Mouse (Mus musculus) bone marrow macrophage, adult 2 months (primary cell): ENCODE results near the gene Mybph. TPM values are rescaled to one million over a fixed set of nuclear protein-coding genes. Genes with fewer than 3 reads are reported as not detected.

ENCODE experiments used
- H3K27ac ChIP-seq: 2 replicates; pipeline ENCODE4 v1.5.1; 2012; ENCODE audit warnings: low read depth, low read length; ENCODE audit not compliant: insufficient read depth
- H3K4me1 ChIP-seq: 2 replicates; pipeline ENCODE4 v1.6.1; 2012; ENCODE audit warnings: low read length; ENCODE audit not compliant: control insufficient read depth, insufficient read depth
- H3K4me3 ChIP-seq: 2 replicates; pipeline ENCODE4 v1.5.1; 2012; ENCODE audit warnings: mild to moderate bottlenecking, low read length, moderate library complexity; ENCODE audit not compliant: insufficient read depth
- CTCF ChIP-seq: IDR thresholded peaks from 2 replicates; pipeline ENCODE4 v1.5.1; 2012; ENCODE audit warnings: low read depth, mild to moderate bottlenecking, low read length, moderate library complexity
- POLR2A ChIP-seq: IDR thresholded peaks from 2 replicates; pipeline ENCODE4 v1.6.1; 2012; ENCODE audit warnings: mild to moderate bottlenecking, low read depth, low read length, borderline replicate concordance
- polyA plus RNA-seq: library from polyadenylated mRNA; stranded (reverse); fragments of >200 nt; gene quantifications from 2 replicates; pipeline ENCODE4 v1.2.4, GENCODE M21; 2012; ENCODE audit not compliant: missing spikeins, insufficient read depth, insufficient read length

The Mybph gene
- polyA plus RNA-seq, 1 experiment, result not detected

GRCm38 (mm10) chr1:134217942-134218341, 24.7 kb downstream of the Mybph start:
- Histone ChIP-seq H3K27ac (no peak overlapping the region), H3K4me1 (no peaks in the 10 kb centered on the region), H3K4me3 (no peak overlapping the region)
- TF ChIP-seq POLR2A (no peak), CTCF (no peak)

DNA sequence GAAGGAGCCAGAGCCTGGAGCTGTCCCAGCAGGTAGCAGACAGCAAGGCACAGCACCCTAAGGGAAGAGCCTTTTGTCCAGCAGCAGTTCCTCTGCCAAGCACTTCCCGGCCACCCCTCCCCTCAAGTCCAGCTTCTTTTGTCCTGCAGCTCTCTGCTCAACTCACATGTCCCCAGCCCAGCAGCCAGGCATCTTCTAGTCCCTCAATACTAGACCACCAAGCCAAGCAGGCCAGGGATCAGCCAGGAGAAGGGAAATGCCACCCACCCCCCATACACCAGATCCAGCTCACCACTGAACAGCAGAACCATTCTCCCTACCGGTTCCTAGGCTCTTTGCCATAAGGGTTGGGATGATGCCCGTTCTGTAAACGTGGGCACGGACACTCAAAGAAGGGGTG, 26.4 kb downstream of the Mybph start:
- Histone ChIP-seq H3K4me3 (no peak overlapping the region), H3K4me1 (no peaks in the 10 kb centered on the region), H3K27ac (no peak overlapping the region)
- TF ChIP-seq POLR2A (no peak), CTCF (no peak)

DNA sequence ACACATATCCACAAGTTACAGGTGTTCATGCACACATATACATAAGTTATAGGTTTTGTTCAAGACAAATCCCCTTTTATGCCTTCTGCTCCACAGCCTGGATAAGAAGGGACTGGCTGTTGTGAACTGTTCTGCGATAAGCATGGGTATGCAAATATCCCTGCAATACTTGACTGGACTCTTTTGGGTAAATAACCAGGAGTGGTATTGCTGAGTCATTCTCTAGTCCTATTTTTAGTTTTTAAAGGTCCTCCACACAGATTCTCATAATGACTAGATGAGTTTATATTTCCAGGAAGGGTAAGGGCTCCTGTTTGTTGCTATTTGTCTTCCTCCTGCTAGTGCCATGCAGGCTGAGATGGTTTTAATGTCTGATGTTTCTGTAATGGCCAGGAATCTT, 27.9 kb downstream of the Mybph start:
- Histone ChIP-seq H3K4me3 (no peak overlapping the region), H3K27ac (no peak overlapping the region), H3K4me1 (no peaks in the 10 kb centered on the region)
- TF ChIP-seq CTCF, result no peak

DNA sequence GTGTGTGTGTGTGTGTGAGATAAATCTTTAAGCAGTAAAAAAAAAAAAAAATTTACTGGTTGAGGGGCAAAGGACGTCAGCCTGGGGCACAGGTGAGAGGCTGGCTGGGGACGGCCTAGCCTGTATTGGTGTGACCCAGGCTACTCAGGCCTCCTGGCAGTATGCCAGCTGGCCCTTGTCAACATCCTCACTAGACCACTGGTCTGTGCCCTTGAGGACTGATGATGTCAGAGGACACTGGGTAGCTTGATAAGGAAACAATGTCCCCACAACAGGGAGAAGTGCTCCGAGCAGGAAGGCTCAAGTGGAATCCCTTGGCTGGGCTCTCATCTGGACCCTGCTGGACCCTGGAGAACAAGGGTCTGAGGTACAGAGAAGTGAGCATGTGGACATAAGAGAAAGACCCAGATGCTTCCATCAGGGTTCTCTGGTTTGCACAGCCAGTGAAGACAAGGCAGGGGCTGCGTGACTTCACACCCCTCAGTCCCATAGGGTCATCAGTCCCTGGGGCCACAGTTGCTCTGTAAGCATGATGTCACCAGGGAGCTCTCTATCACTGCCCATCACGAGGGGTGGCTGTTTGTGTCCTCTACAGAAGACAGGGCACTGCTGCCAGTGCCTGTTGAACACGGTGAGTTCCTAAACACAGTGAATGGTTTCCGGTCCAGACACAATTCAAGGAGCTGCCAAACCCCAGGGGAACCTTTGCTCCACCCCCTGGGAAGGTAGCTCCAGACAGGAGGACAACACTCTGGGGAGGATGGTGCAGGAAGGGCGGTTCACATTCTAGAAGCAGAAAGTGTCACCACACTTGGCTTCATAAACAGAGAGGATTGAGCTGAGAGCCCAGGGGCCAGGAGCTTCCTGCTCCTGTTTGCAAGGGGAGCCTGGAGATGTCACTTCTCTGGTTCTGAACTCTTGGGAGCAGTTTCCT, 29.1 kb downstream of the Mybph start:
- Histone ChIP-seq H3K4me1 (no peaks in the 10 kb centered on the region), H3K27ac (no peak overlapping the region), H3K4me3 (no peak overlapping the region)
- TF ChIP-seq POLR2A, result no peak
- TF ChIP-seq CTCF, result no peak

GRCm38 (mm10) chr1:134224649-134225227, 31.5 kb downstream of the Mybph start:
- Histone ChIP-seq H3K4me1 (no peaks in the 10 kb centered on the region), H3K4me3 (no peak overlapping the region), H3K27ac (no peak overlapping the region)
- TF ChIP-seq CTCF, result no peak
- no peak for TF ChIP-seq POLR2A

- H3K27ac ChIP-seq, result no peak overlapping the region
- H3K4me1 ChIP-seq, result no peaks in the 10 kb centered on the region
- TF ChIP-seq POLR2A, result no peak
- TF ChIP-seq CTCF, result no peak
- H3K4me3 ChIP-seq, result no peak overlapping the region
Measured at GRCm38 (mm10) chr1:134225375-134225774, 32.1 kb downstream of the Mybph start.

DNA sequence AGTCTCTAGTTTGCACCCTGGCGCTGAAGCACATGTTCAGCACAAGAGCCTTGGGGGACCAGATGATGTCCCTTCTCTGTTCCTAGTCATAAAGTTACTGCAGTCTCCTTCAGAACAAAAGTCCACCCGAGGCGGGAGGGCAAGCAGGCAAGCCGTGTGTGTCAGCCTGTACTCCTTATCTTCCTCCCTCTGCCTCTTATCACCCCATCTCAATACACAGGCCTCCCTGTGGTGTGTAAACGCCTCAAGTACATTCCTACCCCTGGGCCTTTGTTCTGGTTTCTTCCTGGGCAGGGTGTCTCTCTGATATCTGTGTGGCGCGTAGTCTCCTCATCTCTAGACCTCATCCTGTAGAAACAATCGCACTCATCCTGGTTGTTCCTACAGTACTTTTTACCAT, 33.5 kb downstream of the Mybph start:
- Histone ChIP-seq H3K4me1 (no peaks in the 10 kb centered on the region), H3K4me3 (no peak overlapping the region), H3K27ac (no peak overlapping the region)
- TF ChIP-seq POLR2A, result no peak
- no peak for TF ChIP-seq CTCF

DNA sequence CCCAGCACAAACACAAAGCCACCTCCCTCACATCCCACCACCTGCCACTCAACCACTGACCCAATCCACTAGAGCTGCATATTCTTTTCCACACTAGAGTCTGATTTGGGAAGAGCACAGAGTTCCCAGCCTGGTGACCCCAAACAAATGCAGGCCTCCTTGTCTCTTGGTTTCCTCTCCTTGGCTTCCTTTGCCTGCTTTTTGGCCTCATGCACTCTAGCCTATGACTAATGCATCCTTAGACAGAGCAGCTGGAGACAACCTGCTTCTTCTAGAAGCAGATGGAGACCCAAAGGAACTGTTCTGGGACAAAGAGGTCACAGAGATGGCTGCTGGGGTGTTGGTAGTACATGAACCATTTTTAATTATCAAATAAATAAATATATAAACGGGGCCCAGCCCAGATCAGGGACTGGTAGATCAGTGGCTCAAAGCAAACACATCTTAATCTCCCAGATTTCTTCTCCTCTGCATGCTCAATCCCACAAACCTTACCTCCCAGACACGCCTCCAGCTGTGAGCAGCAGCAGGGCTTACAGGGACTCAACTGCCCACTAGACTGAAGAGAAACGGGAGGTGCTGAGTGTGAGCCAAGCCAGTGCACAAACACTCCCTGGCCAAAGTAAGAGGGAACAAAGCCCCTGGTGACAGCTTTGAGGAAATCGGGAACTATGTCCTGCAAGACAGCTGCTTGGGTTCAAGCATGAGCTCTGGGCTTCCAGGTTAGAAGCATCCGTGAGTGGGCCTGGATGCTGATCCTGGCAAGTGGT, 36.7 kb downstream of the Mybph start:
- Histone ChIP-seq H3K27ac (no peak overlapping the region), H3K4me1 (no peaks in the 10 kb centered on the region), H3K4me3 (no peak overlapping the region)
- TF ChIP-seq POLR2A, result no peak
- no peak for TF ChIP-seq CTCF

DNA sequence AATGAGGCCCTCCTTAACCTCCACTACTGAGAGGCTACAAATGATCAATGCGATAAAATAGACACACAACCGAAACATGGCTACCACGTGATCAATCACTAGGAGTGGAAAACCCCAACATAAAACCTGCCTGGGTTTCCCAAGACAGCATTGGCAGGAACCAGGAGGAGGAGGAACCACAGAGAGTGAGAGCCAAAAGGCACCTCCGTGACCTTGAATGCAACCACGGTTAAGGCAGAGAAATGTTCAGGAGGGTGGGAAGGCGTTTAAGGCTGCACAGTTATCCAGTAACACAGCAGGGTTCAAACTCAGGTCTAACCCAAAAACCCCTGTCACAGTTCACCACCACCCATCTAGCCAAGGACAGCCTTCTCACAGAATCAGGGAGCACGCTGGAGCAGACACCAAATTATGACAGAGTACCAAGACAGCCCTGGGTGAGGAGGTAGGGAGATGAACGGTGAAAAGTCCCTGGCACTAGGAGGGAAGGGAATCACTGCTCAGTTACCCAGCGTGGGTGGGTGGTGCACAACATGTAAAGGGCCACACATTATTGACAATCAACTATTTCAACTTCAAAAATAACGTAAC, 37.5 kb downstream of the Mybph start:
- Histone ChIP-seq H3K4me1 (no peaks in the 10 kb centered on the region), H3K27ac (no peak overlapping the region), H3K4me3 (no peak overlapping the region)
- TF ChIP-seq CTCF (no peak), POLR2A (no peak)
